9 mouse cellular contexts compared by ENCODE assay signal in genomic region chr2:91964610-91965204, GRCm38 (mm10). TPM values are rescaled to one million over a fixed set of nuclear protein-coding genes. Genes with fewer than 3 reads are reported as not detected.
DNase-seq lines count a peak whose midpoint lies in the region; ATAC-seq lines count a peak whose summit lies in the region.
"Had no signal": no experiment of that assay in that cellular context is flagged by ENCODE, and none has a peak within 500 bp of the region (broad histone marks: within the 10 kb centered on the region; RNA-seq: fewer than 3 reads in every experiment).

No protein-coding gene starts in this region.

- peaks cover 68% of the 10 kb centered on the region for H3K4me1 ChIP-seq in heart, embryonic 10.5 days
- peaks cover 82% of the 10 kb centered on the region for H3K4me1 ChIP-seq in megakaryocyte, embryonic 14.5 days
- H3K4me1 ChIP-seq in hindbrain, embryonic 16.5 days (ENCODE audit: control insufficient read depth, insufficient read depth, low read depth, low read length): peaks cover 19% of the 10 kb centered on the region
- peaks cover 20% of the 10 kb centered on the region for H3K4me1 ChIP-seq in neural tube, embryonic 14.5 days (ENCODE audit: control insufficient read depth, insufficient read depth, low read length)

- peak overlapping the region; percentile 16 for H3K4me2 ChIP-seq in hindbrain, embryonic 16.5 days (ENCODE audit: low read length)
- H3K4me2 ChIP-seq in neural tube, embryonic 14.5 days (ENCODE audit: low read depth, low read length): no peak overlapping the region

- H3K9me3 ChIP-seq in heart, embryonic 10.5 days: no peaks in the 10 kb centered on the region
- no peaks in the 10 kb centered on the region for H3K9me3 ChIP-seq in megakaryocyte, embryonic 14.5 days
- no peaks in the 10 kb centered on the region for H3K9me3 ChIP-seq in hindbrain, embryonic 16.5 days (ENCODE audit: control insufficient read depth, low read length)
- H3K9me3 ChIP-seq in neural tube, embryonic 14.5 days (ENCODE audit: control insufficient read depth, low read length): no peaks in the 10 kb centered on the region

- H3K36me3 ChIP-seq in heart, embryonic 10.5 days: peaks cover 8% of the 10 kb centered on the region; the same call in 1 of the 2 replicates
- H3K36me3 ChIP-seq in megakaryocyte, embryonic 14.5 days (replicated peaks; ENCODE audit: low read length): peaks cover 21% of the 10 kb centered on the region
- H3K36me3 ChIP-seq in hindbrain, embryonic 16.5 days (ENCODE audit: control insufficient read depth, insufficient read depth, low read length): no peaks in the 10 kb centered on the region
- H3K36me3 ChIP-seq in neural tube, embryonic 14.5 days (ENCODE audit: control insufficient read depth, insufficient read depth, low read length): no peaks in the 10 kb centered on the region

- DNase-seq in heart, embryonic 10.5 days (ENCODE audit: low spot score): no peak
- DNase-seq in heart, postnatal 4 days: no peak
- DNase-seq: right cerebral cortex, adult 18-20 months had no signal

- H3K9ac ChIP-seq in hindbrain, embryonic 16.5 days (ENCODE audit: low read depth, low read length): no peak overlapping the region
- no peak overlapping the region for H3K9ac ChIP-seq in neural tube, embryonic 14.5 days (replicated peaks; ENCODE audit: low read depth, low read length)

- no peak for ATAC-seq in megakaryocyte, adult 5-6 weeks (ENCODE audit: poor library complexity, severe bottlenecking)
- ATAC-seq in hindbrain, embryonic 16.5 days: no peak
- no peak for ATAC-seq in neural tube, embryonic 14.5 days (ENCODE audit: low read depth)
- no peak for ATAC-seq in erythroid progenitor cell, adult 5-6 weeks (replicated peaks; ENCODE audit: low FRiP score, poor library complexity, severe bottlenecking)
- ATAC-seq in megakaryocyte-erythroid progenitor cell, adult 5-6 weeks (replicated peaks; ENCODE audit: low FRiP score, low TSS enrichment, poor library complexity, severe bottlenecking): no peak

- H3K4me3 ChIP-seq in heart, embryonic 10.5 days: peak overlapping the region; percentile 93
- peak overlapping the region; percentile 92 for H3K4me3 ChIP-seq in megakaryocyte, embryonic 14.5 days (replicated peaks)
- H3K4me3 ChIP-seq in hindbrain, embryonic 16.5 days (ENCODE audit: low read length): no peak overlapping the region
- H3K4me3 ChIP-seq in neural tube, embryonic 14.5 days (ENCODE audit: low read depth, low read length): no peak overlapping the region

- H3K27ac ChIP-seq in heart, embryonic 10.5 days: peak overlapping the region; percentile 87
- no peak overlapping the region for H3K27ac ChIP-seq in hindbrain, embryonic 16.5 days (ENCODE audit: low read depth, low read length)
- 0 out of 2 replicates have a peak overlapping the region, but pooled peaks have one; percentile 10 for H3K27ac ChIP-seq in neural tube, embryonic 14.5 days (ENCODE audit: low read depth, low read length)

- H3K27me3 ChIP-seq in heart, embryonic 10.5 days (ENCODE audit: insufficient read depth, poor library complexity, severe bottlenecking): no peaks in the 10 kb centered on the region
- peaks cover 3% of the 10 kb centered on the region for H3K27me3 ChIP-seq in megakaryocyte, embryonic 14.5 days (replicated peaks)
- H3K27me3 ChIP-seq in hindbrain, embryonic 16.5 days (replicated peaks; ENCODE audit: control insufficient read depth, insufficient read depth, low read length): no peaks in the 10 kb centered on the region
- H3K27me3 ChIP-seq in neural tube, embryonic 14.5 days (ENCODE audit: control insufficient read depth, insufficient read depth, low read length): no peaks in the 10 kb centered on the region

- 48% methylated on average over 3 of the region's 3 CpGs for WGBS in heart, embryonic 10.5 days
- WGBS in hindbrain, embryonic 16.5 days: 75% methylated on average over 3 of the region's 3 CpGs
- WGBS in neural tube, embryonic 14.5 days: 72% methylated on average over 3 of the region's 3 CpGs

RNA-seq across cellular contexts. Expression of gene Dgkz, which starts 11.0 kb away (rescaled TPM):
- polyA plus RNA-seq in heart, embryonic 10.5 days (2016; fragmentation: Nextera tagmentation; extraction: Ambion mirVana): 58.4 and 61.0 TPM in 2 replicates
- total RNA-seq in heart, postnatal 4 days (2021): 10 to 100 TPM; 76.6 to 80.9 TPM
- polyA plus RNA-seq in megakaryocyte, embryonic 14.5 days (2012; ENCODE audit: insufficient read depth, low replicate concordance): 303 and 682 TPM in 2 replicates
- 94.1 and 114 TPM in 2 replicates for total RNA-seq in megakaryocyte, adult 5-6 weeks (2015)
- total RNA-seq in megakaryocyte, adult 5-6 weeks (2017): 66.4 and 80.4 TPM in 2 replicates
- 32.3 and 37.5 TPM in 2 replicates for polyA plus RNA-seq in hindbrain, embryonic 16.5 days (2015; fragmentation: Nextera tagmentation; extraction: Ambion mirVana)
- polyA plus RNA-seq in neural tube, embryonic 14.5 days (2014; fragmentation: Nextera tagmentation; extraction: Ambion mirVana): 36.7 and 51.1 TPM in 2 replicates
- 25.6 and 54.1 TPM in 2 replicates for total RNA-seq in erythroid progenitor cell, adult 5-6 weeks (2015; ENCODE audit: low replicate concordance)
- total RNA-seq in erythroid progenitor cell, adult 5-6 weeks (2017; ENCODE audit: low replicate concordance): 8.7 and 11.9 TPM in 2 replicates
- 172 and 204 TPM in 2 replicates for total RNA-seq in megakaryocyte-erythroid progenitor cell, adult 5-6 weeks (2014; fragmentation: Nextera tagmentation)
- total RNA-seq in megakaryocyte-erythroid progenitor cell, adult 5-6 weeks (2017): 44.4 and 60.2 TPM in 2 replicates

RNA-seq across cellular contexts. Expression of gene Gm9821, which starts 19.2 kb away (rescaled TPM):
- polyA plus RNA-seq in heart, embryonic 10.5 days (2016; fragmentation: Nextera tagmentation; extraction: Ambion mirVana): 1.9 and 3.0 TPM in 2 replicates
- not detected for total RNA-seq in heart, postnatal 4 days (2021)
- polyA plus RNA-seq in megakaryocyte, embryonic 14.5 days (2012; ENCODE audit: insufficient read depth, low replicate concordance): not detected in 2 replicates
- not detected in 2 replicates for total RNA-seq in megakaryocyte, adult 5-6 weeks (2015)
- 0.69 TPM in 1 of 2 replicates, not detected in the other for total RNA-seq in megakaryocyte, adult 5-6 weeks (2017)
- 0.16 and 0.29 TPM in 2 replicates for polyA plus RNA-seq in hindbrain, embryonic 16.5 days (2015; fragmentation: Nextera tagmentation; extraction: Ambion mirVana)
- polyA plus RNA-seq in neural tube, embryonic 14.5 days (2014; fragmentation: Nextera tagmentation; extraction: Ambion mirVana): 0.33 TPM in 2 replicates
- total RNA-seq in erythroid progenitor cell, adult 5-6 weeks (2015; ENCODE audit: low replicate concordance): not detected in 2 replicates
- total RNA-seq in erythroid progenitor cell, adult 5-6 weeks (2017; ENCODE audit: low replicate concordance): 0.13 TPM in 1 of 2 replicates, not detected in the other
- total RNA-seq in megakaryocyte-erythroid progenitor cell, adult 5-6 weeks (2014; fragmentation: Nextera tagmentation): not detected in 2 replicates
- 0.33 and 1.5 TPM in 2 replicates for total RNA-seq in megakaryocyte-erythroid progenitor cell, adult 5-6 weeks (2017)

RNA-seq across cellular contexts. Expression of gene Mdk, which starts 32.6 kb away (rescaled TPM):
- polyA plus RNA-seq in heart, embryonic 10.5 days (2016; fragmentation: Nextera tagmentation; extraction: Ambion mirVana): 1,001 and 1,694 TPM in 2 replicates
- 100 to 1,000 TPM; 102 to 110 TPM for total RNA-seq in heart, postnatal 4 days (2021)
- polyA plus RNA-seq in megakaryocyte, embryonic 14.5 days (2012; ENCODE audit: insufficient read depth, low replicate concordance): 45.5 and 59.2 TPM in 2 replicates
- 1.3 and 2.2 TPM in 2 replicates for total RNA-seq in megakaryocyte, adult 5-6 weeks (2015)
- total RNA-seq in megakaryocyte, adult 5-6 weeks (2017): not detected in 2 replicates
- polyA plus RNA-seq in hindbrain, embryonic 16.5 days (2015; fragmentation: Nextera tagmentation; extraction: Ambion mirVana): 160 and 182 TPM in 2 replicates
- 93.6 and 155 TPM in 2 replicates for polyA plus RNA-seq in neural tube, embryonic 14.5 days (2014; fragmentation: Nextera tagmentation; extraction: Ambion mirVana)
- total RNA-seq in erythroid progenitor cell, adult 5-6 weeks (2015; ENCODE audit: low replicate concordance): not detected in 2 replicates
- not detected in 2 replicates for total RNA-seq in erythroid progenitor cell, adult 5-6 weeks (2017; ENCODE audit: low replicate concordance)
- 2.1 TPM in 1 of 2 replicates, not detected in the other for total RNA-seq in megakaryocyte-erythroid progenitor cell, adult 5-6 weeks (2014; fragmentation: Nextera tagmentation)
- 0.75 TPM in 1 of 2 replicates, not detected in the other for total RNA-seq in megakaryocyte-erythroid progenitor cell, adult 5-6 weeks (2017)

RNA-seq across cellular contexts. Expression of gene Chrm4, which starts 37.7 kb away (rescaled TPM):
- 0.16 and 0.57 TPM in 2 replicates for polyA plus RNA-seq in heart, embryonic 10.5 days (2016; fragmentation: Nextera tagmentation; extraction: Ambion mirVana)
- not detected for total RNA-seq in heart, postnatal 4 days (2021)
- 0.92 and 2.8 TPM in 2 replicates for polyA plus RNA-seq in megakaryocyte, embryonic 14.5 days (2012; ENCODE audit: insufficient read depth, low replicate concordance)
- not detected in 2 replicates for total RNA-seq in megakaryocyte, adult 5-6 weeks (2015)
- not detected in 2 replicates for total RNA-seq in megakaryocyte, adult 5-6 weeks (2017)
- 1.5 TPM in 2 replicates for polyA plus RNA-seq in hindbrain, embryonic 16.5 days (2015; fragmentation: Nextera tagmentation; extraction: Ambion mirVana)
- 1.1 and 1.4 TPM in 2 replicates for polyA plus RNA-seq in neural tube, embryonic 14.5 days (2014; fragmentation: Nextera tagmentation; extraction: Ambion mirVana)
- total RNA-seq in erythroid progenitor cell, adult 5-6 weeks (2015; ENCODE audit: low replicate concordance): 1.3 TPM in 1 of 2 replicates, not detected in the other
- not detected in 2 replicates for total RNA-seq in erythroid progenitor cell, adult 5-6 weeks (2017; ENCODE audit: low replicate concordance)
- 0.94 TPM in 1 of 2 replicates, not detected in the other for total RNA-seq in megakaryocyte-erythroid progenitor cell, adult 5-6 weeks (2014; fragmentation: Nextera tagmentation)
- total RNA-seq in megakaryocyte-erythroid progenitor cell, adult 5-6 weeks (2017): not detected in 2 replicates

RNA-seq across cellular contexts. Expression of gene Creb3l1, which starts 59.6 kb away (rescaled TPM):
- polyA plus RNA-seq in heart, embryonic 10.5 days (2016; fragmentation: Nextera tagmentation; extraction: Ambion mirVana): 7.2 and 8.6 TPM in 2 replicates
- total RNA-seq in heart, postnatal 4 days (2021): 10 to 100 TPM; 16.9 to 18.5 TPM
- 22.3 and 27.7 TPM in 2 replicates for polyA plus RNA-seq in megakaryocyte, embryonic 14.5 days (2012; ENCODE audit: insufficient read depth, low replicate concordance)
- total RNA-seq in megakaryocyte, adult 5-6 weeks (2015): 2.7 and 4.8 TPM in 2 replicates
- total RNA-seq in megakaryocyte, adult 5-6 weeks (2017): 0.51 and 1.2 TPM in 2 replicates
- 2.7 and 4.0 TPM in 2 replicates for polyA plus RNA-seq in hindbrain, embryonic 16.5 days (2015; fragmentation: Nextera tagmentation; extraction: Ambion mirVana)
- 1.2 and 4.5 TPM in 2 replicates for polyA plus RNA-seq in neural tube, embryonic 14.5 days (2014; fragmentation: Nextera tagmentation; extraction: Ambion mirVana)
- total RNA-seq in erythroid progenitor cell, adult 5-6 weeks (2015; ENCODE audit: low replicate concordance): 1.4 TPM in 1 of 2 replicates, not detected in the other
- 0.08 and 0.51 TPM in 2 replicates for total RNA-seq in erythroid progenitor cell, adult 5-6 weeks (2017; ENCODE audit: low replicate concordance)
- total RNA-seq in megakaryocyte-erythroid progenitor cell, adult 5-6 weeks (2014; fragmentation: Nextera tagmentation): 0.33 TPM in 1 of 2 replicates, not detected in the other
- 0.38 TPM in 1 of 2 replicates, not detected in the other for total RNA-seq in megakaryocyte-erythroid progenitor cell, adult 5-6 weeks (2017)

Comparison
In these comparisons a context has a peak if more than half of its experiments do, and no peak if none do; other contexts are left out.
1. H3K4me3 ChIP-seq: peak in heart, embryonic 10.5 days (single experiment) and megakaryocyte, embryonic 14.5 days (single experiment); none in hindbrain, embryonic 16.5 days (single experiment) and neural tube, embryonic 14.5 days (single experiment).
2. RNA of gene Mdk, which starts 32.6 kb away (total RNA-seq): 102 to 110 TPM in heart, postnatal 4 days; 1.3 to 2.2 TPM in megakaryocyte, adult 5-6 weeks, 0.75 to 2.1 TPM in megakaryocyte-erythroid progenitor cell, adult 5-6 weeks and not detected in erythroid progenitor cell, adult 5-6 weeks; every median in the first group is over 10 times any median in the second.